Mouse (Mus musculus) embryonic facial prominence, embryonic 14.5 days (tissue): ENCODE results near the gene H2al2b. TPM values are rescaled to one million over a fixed set of nuclear protein-coding genes. Genes with fewer than 3 reads are reported as not detected.
"Not testable (repeated sequence)": the region's sequence is repeated elsewhere in the genome, so short reads cannot be mapped to it uniquely, and the experiment has no call there.

Source experiments
- ATAC-seq: fragments of 200-750 bp; cut with Nextera tagmentation; 2 replicates; pipeline ENCODE4 v1.8.0; 2017; ENCODE audit warnings: low read depth, moderate number of reproducible peaks, moderate TSS enrichment
- DNase-seq: peaks from one replicate; pipeline ENCODE4 v3.0.0-alpha.2; 2015; ENCODE audit warnings: low spot score
- H3K27ac ChIP-seq: fragments of 300-500 bp; sonication (generic); replicated peaks from 2 replicates; pipeline ENCODE4 v1.5.1; 2014; ENCODE audit warnings: low read depth, mild to moderate bottlenecking, low read length, moderate library complexity
- H3K27me3 ChIP-seq: fragments of 300-500 bp; sonication (generic); replicated peaks from 2 replicates; pipeline ENCODE4 v1.6.1; 2014; ENCODE audit warnings: low read length; ENCODE audit not compliant: control insufficient read depth, insufficient read depth
- H3K36me3 ChIP-seq: fragments of 300-500 bp; sonication (generic); 2 replicates; pipeline ENCODE4 v1.6.1; 2014; ENCODE audit warnings: low read length, mixed read lengths; ENCODE audit not compliant: control insufficient read depth, insufficient read depth
- H3K4me1 ChIP-seq: fragments of 300-500 bp; sonication (generic); 2 replicates; pipeline ENCODE4 v1.6.1; 2014; ENCODE audit warnings: antibody characterized with exemption, low read length; ENCODE audit not compliant: control insufficient read depth, insufficient read depth
- H3K4me2 ChIP-seq: fragments of 300-500 bp; sonication (generic); 2 replicates; pipeline ENCODE4 v1.6.1; 2014; ENCODE audit warnings: low read depth, mild to moderate bottlenecking, low read length, moderate library complexity, mixed read lengths
- H3K4me3 ChIP-seq: fragments of 300-500 bp; sonication (generic); 2 replicates; pipeline ENCODE4 v1.5.1; 2014; ENCODE audit warnings: low read depth, mild to moderate bottlenecking, low read length
- H3K9ac ChIP-seq: fragments of 300-500 bp; sonication (generic); 2 replicates; pipeline ENCODE4 v1.6.1; 2014; ENCODE audit warnings: low read depth, mild to moderate bottlenecking, low read length, moderate library complexity, mixed read lengths
- H3K9me3 ChIP-seq: fragments of 300-500 bp; sonication (generic); 2 replicates; pipeline ENCODE4 v1.6.1; 2016; ENCODE audit warnings: low read length; ENCODE audit not compliant: control insufficient read depth
- WGBS: fragments of 180-500 bp; shearing (Covaris S2); extraction: QIAGEN DNeasy Blood & Tissue Kit; methylation state at CpG from one replicate; pipeline ENCODE4 v1.1.7; 2014; 5-methylcytosine and 5-hydroxymethylcytosine counted together
- polyA plus RNA-seq: library from polyadenylated mRNA; unstranded; fragments of >200 nt; fragmentation: Nextera tagmentation; extraction: Ambion mirVana; gene quantifications from 2 replicates; pipeline ENCODE4 v1.2.1, GENCODE M21; 2014

The H2al2b gene
- polyA plus RNA-seq: not detected in 2 replicates

GRCm38 (mm10) chrY:2720574-2720973 is at the start of gene H2al2b:
Gene H2al2b (minus strand): TSS chrY:2720674.
- not testable (repeated sequence) for H3K9ac ChIP-seq, H3K36me3 ChIP-seq, DNase-seq, H3K4me2 ChIP-seq, ATAC-seq, H3K27ac ChIP-seq, H3K27me3 ChIP-seq, H3K4me3 ChIP-seq, H3K4me1 ChIP-seq, H3K9me3 ChIP-seq
- WGBS: no CpG with 5 or more reads among the region's 4 CpGs

Other genes starting within 250 kb of the H2al2b start
- not detected in 2 replicates for gene H2al2c, start 121.6 kb downstream of the H2al2b start, polyA plus RNA-seq
- not detected in 2 replicates for gene Sry, start 57.0 kb downstream of the H2al2b start, polyA plus RNA-seq
- not detected in 2 replicates for gene Gm4064, start 75.5 kb upstream of the H2al2b start, polyA plus RNA-seq
- gene Rbmy, start 110.0 kb upstream of the H2al2b start, polyA plus RNA-seq: not detected in 2 replicates
- gene Gm10256, start 110.0 kb upstream of the H2al2b start, polyA plus RNA-seq: not detected in 2 replicates
- gene Gm10352, start 180.3 kb upstream of the H2al2b start, polyA plus RNA-seq: not detected in 2 replicates
- not detected in 2 replicates for gene Gm29289, start 211.9 kb upstream of the H2al2b start, polyA plus RNA-seq